Mouse (Mus musculus) hindbrain, embryonic 13.5 days (tissue): Measurements from ENCODE around the gene Hbb-y. TPM values are rescaled to one million over a fixed set of nuclear protein-coding genes. Genes with fewer than 3 reads are reported as not detected.
"Not testable (repeated sequence)": the region's sequence is repeated elsewhere in the genome, so short reads cannot be mapped to it uniquely, and the experiment has no call there.

ENCODE experiments used
- ATAC-seq: fragments of 200-750 bp; cut with Nextera tagmentation; 2 replicates; pipeline ENCODE4 v1.8.0; 2017; ENCODE audit warnings: moderate TSS enrichment; ENCODE audit not compliant: low FRiP score
- H3K27ac ChIP-seq: fragments of 300-500 bp; sonication (generic); 2 replicates; pipeline ENCODE4 v1.5.1; 2015; ENCODE audit warnings: inconsistent platforms, mild to moderate bottlenecking, moderate library complexity
- H3K27me3 ChIP-seq: fragments of 300-500 bp; sonication (generic); 2 replicates; pipeline ENCODE4 v1.6.1; 2015; ENCODE audit warnings: mild to moderate bottlenecking, inconsistent platforms
- H3K36me3 ChIP-seq: fragments of 300-500 bp; sonication (generic); 2 replicates; pipeline ENCODE4 v1.6.1; 2015; ENCODE audit warnings: mild to moderate bottlenecking, inconsistent platforms
- H3K4me1 ChIP-seq: fragments of 300-500 bp; sonication (generic); replicated peaks from 2 replicates; pipeline ENCODE4 v1.6.1; 2015; ENCODE audit warnings: inconsistent platforms
- H3K4me2 ChIP-seq: fragments of 300-500 bp; sonication (generic); 2 replicates; pipeline ENCODE4 v1.6.1; 2015; ENCODE audit warnings: inconsistent platforms, mild to moderate bottlenecking, moderate library complexity
- H3K4me3 ChIP-seq: fragments of 300-500 bp; sonication (generic); 2 replicates; pipeline ENCODE4 v1.5.1; 2015; ENCODE audit warnings: mild to moderate bottlenecking, inconsistent platforms
- H3K9ac ChIP-seq: fragments of 300-500 bp; sonication (generic); 2 replicates; pipeline ENCODE4 v1.6.1; 2015; ENCODE audit warnings: mild to moderate bottlenecking, inconsistent platforms
- H3K9me3 ChIP-seq: fragments of 300-500 bp; sonication (generic); 2 replicates; pipeline ENCODE4 v1.6.1; 2016; ENCODE audit warnings: inconsistent platforms
- WGBS: fragments of 180-500 bp; shearing (Covaris S2); methylation state at CpG from one replicate; pipeline ENCODE4 v1.1.7; 2015; 5-methylcytosine and 5-hydroxymethylcytosine counted together
- polyA plus RNA-seq: library from polyadenylated mRNA; unstranded; fragments of >200 nt; fragmentation: Nextera tagmentation; extraction: Ambion mirVana; gene quantifications from 2 replicates; pipeline ENCODE4 v1.2.1, GENCODE M21; 2015

Gene Hbb-y
- polyA plus RNA-seq, 1 experiment from 2014 or later, result 4,441 TPM

DNA sequence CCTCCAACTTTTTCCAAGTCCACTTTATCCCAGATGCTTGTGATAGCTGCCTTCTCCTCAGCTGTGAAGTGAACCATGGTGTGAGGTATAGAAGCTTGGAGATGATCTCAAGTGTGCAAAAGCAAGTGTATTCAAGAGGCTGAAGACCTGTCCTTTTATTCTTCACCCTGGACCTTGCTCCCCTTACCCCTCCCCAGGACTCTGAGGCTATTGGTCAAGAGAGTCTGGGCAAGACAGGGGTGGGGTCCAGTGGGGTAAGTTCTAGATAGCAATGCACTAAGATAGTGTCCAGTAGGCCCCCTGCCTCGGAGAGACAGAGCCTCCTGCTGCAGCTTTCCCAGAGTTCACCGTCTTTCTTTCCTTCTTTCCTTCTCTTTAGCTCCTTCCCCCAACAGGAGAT lies 10.0 kb downstream of the Hbb-y start, which contains the start of gene Hbb-bh1:
Gene Hbb-bh1, minus strand, starts transcription at position 131 of the 400 bp plus-strand sequence.
- Histone ChIP-seq H3K4me1 (no peaks in the 10 kb centered on the region), H3K9me3 (no peaks in the 10 kb centered on the region), H3K27ac (no peak within 1 kb of the TSS), H3K4me2 (no peak within 1 kb of the TSS), H3K27me3 (no peaks in the 10 kb centered on the region), H3K9ac (no peak within 1 kb of the TSS), H3K36me3 (no peaks in the 10 kb centered on the region), H3K4me3 (no peak within 1 kb of the TSS)
- no peak for ATAC-seq
- WGBS, result 89% methylated on average over 2 of the region's 2 CpGs

DNA sequence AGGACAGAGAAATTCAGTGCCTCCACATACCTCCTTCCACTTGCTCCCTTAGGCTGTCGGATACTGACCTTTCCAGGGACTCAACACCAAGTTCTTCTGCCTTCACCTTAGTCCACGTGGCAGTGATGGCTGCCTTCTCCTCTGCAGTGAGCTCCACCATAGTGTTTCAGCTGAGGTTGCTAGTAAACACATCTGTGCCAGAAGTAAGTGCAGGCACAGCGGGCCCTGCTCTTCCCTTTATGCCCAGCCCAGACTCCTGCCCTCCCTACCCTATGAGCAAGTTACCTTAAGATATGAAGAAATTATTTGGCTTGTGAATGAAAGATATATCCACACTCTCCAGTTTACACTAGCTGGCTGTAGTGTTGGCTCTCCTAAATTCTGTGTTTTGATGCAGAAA lies 12.7 kb downstream of the Hbb-y start, which contains the start of gene Hbb-bh2:
Gene Hbb-bh2, minus strand, starts transcription at position 253 of the 400 bp plus-strand sequence.
- 79% methylated on average over 3 of the region's 3 CpGs for WGBS
- Histone ChIP-seq H3K27ac (no peak within 1 kb of the TSS), H3K9me3 (no peaks in the 10 kb centered on the region), H3K4me3 (no peak within 1 kb of the TSS), H3K4me1 (no peaks in the 10 kb centered on the region), H3K27me3 (no peaks in the 10 kb centered on the region), H3K36me3 (no peaks in the 10 kb centered on the region), H3K9ac (no peak within 1 kb of the TSS), H3K4me2 (no peak within 1 kb of the TSS)
- ATAC-seq, result no peak

DNA sequence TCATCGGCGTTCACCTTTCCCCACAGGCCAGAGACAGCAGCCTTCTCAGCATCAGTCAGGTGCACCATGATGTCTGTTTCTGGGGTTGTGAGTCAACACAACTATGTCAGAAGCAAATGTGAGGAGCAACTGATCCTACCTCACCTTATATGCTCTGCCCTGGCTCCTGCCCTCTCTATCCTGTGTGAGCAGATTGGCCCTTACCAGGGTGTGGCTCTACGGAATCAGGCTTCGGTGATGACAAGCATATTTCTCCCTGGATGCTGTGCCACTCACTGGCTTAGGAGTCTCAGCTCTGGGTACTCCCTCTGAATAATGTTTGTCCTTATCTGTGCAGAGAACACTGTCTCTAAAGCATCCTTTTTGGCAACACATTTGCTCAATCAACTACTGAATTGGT lies 25.2 kb downstream of the Hbb-y start, which contains the start of gene Hbb-bs:
Gene Hbb-bs, minus strand, starts transcription at position 289 of the 400 bp plus-strand sequence.
- Histone ChIP-seq H3K4me2 (no peak within 1 kb of the TSS), H3K27me3 (no peaks in the 10 kb centered on the region), H3K27ac (no peak within 1 kb of the TSS), H3K9me3 (no peaks in the 10 kb centered on the region), H3K4me1 (no peaks in the 10 kb centered on the region), H3K9ac (no peak within 1 kb of the TSS), H3K4me3 (no peak within 1 kb of the TSS), H3K36me3 (no peaks in the 10 kb centered on the region)
- WGBS, result 93% methylated on average over 4 of the region's 4 CpGs
- ATAC-seq, result no peak

DNA sequence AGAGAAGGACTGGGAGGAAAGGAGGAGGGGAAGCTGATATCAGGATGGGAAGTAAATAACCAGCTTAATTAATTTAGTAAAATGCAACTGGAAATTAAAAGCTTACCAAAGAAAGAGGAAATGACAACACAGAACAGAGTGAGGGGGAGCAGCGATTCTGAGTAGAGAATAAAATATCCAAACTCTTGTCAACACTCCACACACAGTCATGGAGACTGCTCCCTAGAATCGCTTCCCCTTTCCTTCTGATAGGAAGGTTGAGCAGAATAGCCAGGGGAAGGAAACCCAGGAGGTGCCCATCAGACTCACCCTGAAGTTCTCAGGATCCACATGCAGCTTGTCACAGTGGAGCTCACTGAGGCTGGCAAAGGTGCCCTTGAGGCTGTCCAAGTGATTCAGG lies 25.9 kb downstream of the Hbb-y start:
- H3K36me3 ChIP-seq, H3K4me2 ChIP-seq: not testable (repeated sequence)
- WGBS, result no CpG with 5 or more reads among the region's 2 CpGs

DNA sequence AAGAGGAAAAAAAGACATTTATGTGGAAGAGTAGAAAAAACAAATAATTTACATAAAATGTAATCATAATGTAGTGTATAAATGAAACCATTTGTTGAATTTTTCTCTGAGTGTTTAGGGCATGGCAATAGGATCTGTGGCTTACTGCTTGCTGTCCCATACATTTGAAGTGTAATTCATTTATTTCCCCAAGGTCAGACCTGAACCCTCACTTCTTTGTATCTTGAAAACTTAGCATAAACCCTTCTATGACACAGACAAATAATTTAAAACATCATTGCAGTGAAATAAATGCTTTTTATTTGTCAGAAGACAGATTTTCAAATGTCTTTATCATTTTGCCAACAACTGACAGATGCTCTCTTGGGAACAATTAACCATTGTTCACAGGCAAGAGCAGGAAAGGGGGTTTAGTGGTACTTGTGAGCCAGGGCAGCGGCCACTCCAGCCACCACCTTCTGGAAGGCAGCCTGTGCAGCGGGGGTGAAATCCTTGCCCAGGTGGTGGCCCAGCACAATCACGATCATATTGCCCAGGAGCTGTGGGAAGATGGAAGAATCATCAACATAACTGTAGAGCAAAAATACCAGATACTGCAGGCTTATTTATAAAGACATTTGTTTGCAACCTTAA lies 26.6 kb downstream of the Hbb-y start:
- Histone ChIP-seq H3K36me3 (no peaks in the 10 kb centered on the region), H3K9me3 (no peaks in the 10 kb centered on the region), H3K4me3 (no peak overlapping the region), H3K27ac (no peak overlapping the region), H3K4me1 (no peaks in the 10 kb centered on the region), H3K9ac (no peak overlapping the region), H3K4me2 (no peak overlapping the region), H3K27me3 (no peaks in the 10 kb centered on the region)
- no peak for ATAC-seq
- 65% methylated on average over 3 of the region's 3 CpGs for WGBS

More for the DNA sequence above, 25.9 kb downstream of the Hbb-y start:
- not testable (repeated sequence) for H3K27ac ChIP-seq, ATAC-seq, H3K9me3 ChIP-seq, H3K4me1 ChIP-seq, H3K9ac ChIP-seq, H3K27me3 ChIP-seq, H3K4me3 ChIP-seq

DNA sequence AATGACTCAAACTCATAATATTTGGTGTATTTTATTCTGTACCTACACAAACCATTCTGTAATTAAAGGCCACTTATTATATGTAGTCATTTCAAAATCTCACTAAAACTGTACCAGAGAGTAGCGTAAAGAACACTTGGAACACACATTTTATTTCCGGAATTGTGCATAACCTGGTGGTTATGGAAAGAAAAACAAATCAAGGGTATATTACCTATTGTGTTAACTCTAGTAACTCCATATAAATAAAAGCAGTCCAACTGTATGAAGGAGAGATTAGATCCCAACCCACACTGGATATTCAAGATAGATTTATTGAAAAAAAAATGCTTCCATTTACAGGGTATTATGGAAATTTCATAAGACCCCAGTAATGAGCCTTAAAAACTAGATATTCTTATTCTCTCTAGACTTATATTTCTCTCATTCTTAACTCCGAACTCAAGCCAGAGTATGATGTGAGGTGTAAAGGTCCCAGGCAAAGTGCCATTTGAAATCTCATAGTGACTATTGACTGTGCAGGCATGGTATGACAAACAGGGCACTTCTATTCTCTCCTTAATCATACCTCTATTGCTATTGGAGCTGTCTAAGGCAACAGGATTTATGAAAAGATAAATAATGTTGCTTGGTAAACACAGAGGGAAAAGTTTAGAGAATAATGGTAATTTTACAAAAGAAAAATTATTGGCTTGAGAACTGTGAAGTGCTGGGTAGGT lies 27.3 kb downstream of the Hbb-y start:
- WGBS, result 95% methylated on average over 3 of the region's 3 CpGs
- H3K4me1 ChIP-seq, result no peaks in the 10 kb centered on the region
- no peaks in the 10 kb centered on the region for H3K36me3 ChIP-seq
- H3K9me3 ChIP-seq, result no peaks in the 10 kb centered on the region
- ATAC-seq, result no peak
- no peak overlapping the region for H3K9ac ChIP-seq
- H3K27ac ChIP-seq, result no peak overlapping the region
- no peak overlapping the region for H3K4me2 ChIP-seq
- no peaks in the 10 kb centered on the region for H3K27me3 ChIP-seq
- no peak overlapping the region for H3K4me3 ChIP-seq

DNA sequence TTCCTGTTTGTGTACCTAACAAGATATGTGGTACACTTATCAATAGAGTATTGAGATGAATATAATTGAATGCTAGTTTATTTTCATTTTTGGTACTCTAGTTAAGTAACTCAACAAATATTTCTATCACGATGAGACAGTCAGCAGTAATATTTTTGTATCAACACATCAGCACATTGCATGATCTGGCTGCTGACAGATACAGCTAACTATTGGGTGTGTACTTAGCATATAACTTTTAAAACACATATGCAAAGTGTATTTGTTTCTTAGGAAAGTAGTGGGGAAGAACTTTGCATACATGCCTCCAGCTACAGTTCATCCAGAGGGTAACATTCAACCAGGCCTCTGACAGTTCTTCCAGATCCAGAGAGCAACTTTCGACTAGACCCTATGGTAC lies 28.4 kb downstream of the Hbb-y start:
- Histone ChIP-seq H3K4me2 (no peak overlapping the region), H3K9me3 (no peaks in the 10 kb centered on the region), H3K36me3 (no peaks in the 10 kb centered on the region), H3K4me3 (no peak overlapping the region), H3K9ac (no peak overlapping the region), H3K27ac (no peak overlapping the region), H3K27me3 (no peaks in the 10 kb centered on the region), H3K4me1 (no peaks in the 10 kb centered on the region)
- ATAC-seq, result no peak
- 91% methylated on average over 2 of the region's 2 CpGs for WGBS

DNA sequence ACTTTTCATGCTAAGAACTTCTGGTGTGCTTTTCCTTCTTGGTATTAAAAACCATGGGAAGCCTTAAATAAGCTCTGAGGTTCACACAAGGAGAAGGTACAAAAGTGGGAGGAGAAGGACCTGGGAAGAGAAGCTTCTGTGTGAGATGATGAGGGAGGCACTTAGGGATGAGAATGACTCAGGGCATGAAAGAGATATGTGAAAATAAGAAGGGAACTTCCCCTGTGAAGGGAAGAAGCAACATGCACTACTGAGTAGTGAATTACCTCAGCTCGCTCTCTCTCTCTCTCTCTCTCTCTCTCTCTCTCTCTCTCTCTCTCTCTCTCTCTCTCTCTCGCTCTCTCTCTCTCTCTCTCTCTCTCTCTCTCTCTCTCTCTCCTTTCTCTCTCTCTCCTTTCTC lies 37.9 kb downstream of the Hbb-y start:
- not testable (repeated sequence) for H3K4me2 ChIP-seq, ATAC-seq
- no CpG with 5 or more reads among the region's 2 CpGs for WGBS

DNA sequence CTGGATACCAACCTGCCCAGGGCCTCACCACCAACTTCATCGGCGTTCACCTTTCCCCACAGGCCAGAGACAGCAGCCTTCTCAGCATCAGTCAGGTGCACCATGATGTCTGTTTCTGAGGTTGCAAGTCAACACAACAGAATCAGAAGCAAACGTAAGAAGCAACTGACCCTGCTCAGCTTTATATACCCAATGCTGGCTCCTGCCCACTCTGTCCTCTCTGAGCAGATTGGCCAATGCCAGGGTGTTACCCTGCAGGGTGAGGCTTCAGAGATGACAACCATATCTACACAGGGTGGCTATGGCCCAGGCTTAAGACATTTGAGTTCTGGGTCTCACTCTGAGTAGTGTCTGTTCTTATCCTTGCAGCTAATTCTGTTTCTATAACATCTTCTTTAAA lies 39.2 kb downstream of the Hbb-y start, which contains the start of gene Hbb-bt:
Gene Hbb-bt, minus strand, starts transcription at position 231 of the 400 bp plus-strand sequence.
- 90% methylated on average over 3 of the region's 3 CpGs for WGBS
- no peaks in the 10 kb centered on the region for H3K4me1 ChIP-seq

More for the DNA sequence above, 37.9 kb downstream of the Hbb-y start:
- not testable (repeated sequence) for H3K4me3 ChIP-seq, H3K4me1 ChIP-seq, H3K36me3 ChIP-seq, H3K9ac ChIP-seq, H3K9me3 ChIP-seq, H3K27ac ChIP-seq, H3K27me3 ChIP-seq

DNA sequence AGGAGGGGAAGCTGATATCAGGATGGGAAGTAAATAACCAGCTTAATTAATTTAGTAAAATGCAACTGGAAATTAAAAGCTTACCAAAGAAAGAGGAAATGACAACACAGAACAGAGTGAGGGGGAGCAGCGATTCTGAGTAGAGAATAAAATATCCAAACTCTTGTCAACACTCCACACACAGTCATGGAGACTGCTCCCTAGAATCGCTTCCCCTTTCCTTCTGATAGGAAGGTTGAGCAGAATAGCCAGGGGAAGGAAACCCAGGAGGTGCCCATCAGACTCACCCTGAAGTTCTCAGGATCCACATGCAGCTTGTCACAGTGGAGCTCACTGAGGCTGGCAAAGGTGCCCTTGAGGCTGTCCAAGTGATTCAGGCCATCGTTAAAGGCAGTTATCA lies 39.9 kb downstream of the Hbb-y start:
- not testable (repeated sequence) for H3K27me3 ChIP-seq, H3K4me3 ChIP-seq, H3K4me2 ChIP-seq, H3K27ac ChIP-seq, H3K4me1 ChIP-seq, H3K9ac ChIP-seq, H3K9me3 ChIP-seq, H3K36me3 ChIP-seq, ATAC-seq
- WGBS, result no CpG with 5 or more reads among the region's 3 CpGs

More for the DNA sequence above, 39.2 kb downstream of the Hbb-y start, which contains the start of gene Hbb-bt:
- no peaks in the 10 kb centered on the region for H3K36me3 ChIP-seq
- no peak within 1 kb of the TSS for H3K27ac ChIP-seq
- H3K9ac ChIP-seq, result no peak within 1 kb of the TSS
- ATAC-seq, result no peak
- H3K9me3 ChIP-seq, result no peaks in the 10 kb centered on the region
- H3K4me3 ChIP-seq, result no peak within 1 kb of the TSS
- H3K27me3 ChIP-seq, result no peaks in the 10 kb centered on the region
- H3K4me2 ChIP-seq, result no peak within 1 kb of the TSS

DNA sequence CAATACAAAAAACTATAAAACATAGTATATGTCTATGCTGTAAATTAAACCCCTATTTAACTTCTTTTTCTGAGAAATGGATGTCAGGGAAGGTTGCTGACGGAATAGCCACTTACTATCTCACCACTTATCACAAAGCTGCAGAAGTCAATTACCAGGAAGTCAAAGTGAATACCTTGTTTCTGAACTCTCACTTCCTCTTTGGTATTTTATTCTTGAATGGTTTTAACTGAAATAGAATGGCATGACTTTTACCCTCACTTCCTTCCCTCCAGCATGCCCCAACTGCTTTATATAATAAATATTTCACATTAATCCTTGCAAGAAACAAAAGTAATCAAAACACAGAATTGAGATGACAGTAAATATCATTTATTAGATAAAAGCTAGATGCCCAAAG lies 40.8 kb downstream of the Hbb-y start:
- ATAC-seq, result no peak

DNA sequence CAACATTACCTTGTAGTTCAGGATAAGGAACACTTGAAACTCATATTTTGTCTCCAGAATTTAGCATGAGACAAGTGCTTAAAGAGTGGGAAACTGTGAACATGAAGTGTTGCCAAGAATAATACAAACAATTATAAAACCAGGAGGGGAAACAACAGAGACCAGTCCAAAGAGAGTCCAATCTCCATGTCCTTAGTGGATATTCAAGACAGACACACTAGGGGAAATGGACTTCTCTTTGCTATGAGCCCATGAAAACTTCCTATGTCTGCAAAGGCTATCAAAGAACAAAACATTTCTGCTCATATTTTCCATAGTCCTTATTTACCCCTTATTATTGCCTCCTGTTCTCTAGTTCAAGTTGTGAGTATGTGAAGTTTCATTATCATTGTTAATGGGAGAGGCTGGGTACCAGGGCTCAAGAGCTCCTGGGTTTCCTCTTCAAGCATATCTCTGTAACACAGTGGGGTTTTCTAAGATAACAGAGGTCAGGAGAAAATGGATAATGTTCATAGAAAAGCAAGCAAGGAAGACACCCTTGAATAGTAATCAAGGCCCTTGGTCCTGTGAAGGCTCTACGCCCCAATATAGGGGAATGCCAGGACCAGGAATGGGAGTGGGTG lies 41.7 kb downstream of the Hbb-y start:
- no peak overlapping the region for H3K4me2 ChIP-seq
- no peaks in the 10 kb centered on the region for H3K4me1 ChIP-seq
- no peak for ATAC-seq
- no peaks in the 10 kb centered on the region for H3K9me3 ChIP-seq
- H3K36me3 ChIP-seq, result no peaks in the 10 kb centered on the region
- H3K27ac ChIP-seq, result no peak overlapping the region
- no peaks in the 10 kb centered on the region for H3K27me3 ChIP-seq
- no peak overlapping the region for H3K9ac ChIP-seq
- 92% methylated on average over 1 of the region's 1 CpGs for WGBS
- H3K4me3 ChIP-seq, result no peak overlapping the region

More for the DNA sequence above, 40.8 kb downstream of the Hbb-y start:
- Histone ChIP-seq H3K27ac (no peak overlapping the region), H3K36me3 (no peaks in the 10 kb centered on the region), H3K4me2 (no peak overlapping the region), H3K9ac (no peak overlapping the region), H3K4me3 (no peak overlapping the region), H3K9me3 (no peaks in the 10 kb centered on the region), H3K4me1 (no peaks in the 10 kb centered on the region), H3K27me3 (no peaks in the 10 kb centered on the region)
- WGBS, result 68% methylated on average over 1 of the region's 1 CpGs
